In genomic region chr4:91371131-91371818, GRCm38 (mm10) we compare ENCODE assay signal across 8 mouse cellular contexts. TPM values are rescaled to one million over a fixed set of nuclear protein-coding genes. Genes with fewer than 3 reads are reported as not detected.
DNase-seq lines count a peak whose midpoint lies in the region; ATAC-seq lines count a peak whose summit lies in the region.

No protein-coding gene starts in this region.

- intact Hi-C loops in heart, postnatal 14 days (cut with DNase I): loop anchor here (10.0 kb wide), 1 partner anchor 286 kb away; no protein-coding TSS in a partner anchor

- H3K4me2 ChIP-seq in heart, embryonic 13.5 days: peak overlapping the region; percentile 97
- peak overlapping the region; percentile 100 for H3K4me2 ChIP-seq in embryonic facial prominence, embryonic 14.5 days (ENCODE audit: low read depth, low read length)
- peak overlapping the region; percentile 100 for H3K4me2 ChIP-seq in midbrain, embryonic 12.5 days (replicated peaks)

- peak; percentile 5; the same call in 1 of the 2 replicates for ATAC-seq in heart, embryonic 13.5 days (ENCODE audit: extremely low read depth, insufficient number of reproducible peaks, low FRiP score, low TSS enrichment)
- ATAC-seq in embryonic facial prominence, embryonic 14.5 days (ENCODE audit: low read depth): peak; percentile 6
- peak; percentile 47; the same call in 1 of the 2 replicates for ATAC-seq in midbrain, embryonic 12.5 days (ENCODE audit: low FRiP score, low read depth)

- peaks cover 28% of the 10 kb centered on the region for H3K4me1 ChIP-seq in heart, embryonic 13.5 days
- peaks cover 13% of the 10 kb centered on the region for H3K4me1 ChIP-seq in embryonic facial prominence, embryonic 14.5 days (ENCODE audit: control insufficient read depth, insufficient read depth, low read length)
- H3K4me1 ChIP-seq in midbrain, embryonic 12.5 days: peaks cover 25% of the 10 kb centered on the region

- DNase-seq in heart, postnatal 14 days: no peak
- DNase-seq in ZHBTc4 (ENCODE audit: low read depth, low spot score): peak; percentile 83
- DNase-seq in embryonic facial prominence, embryonic 14.5 days (ENCODE audit: low spot score): no peak
- peak; percentile 40 to 46 for DNase-seq in layer of hippocampus, adult 18-20 months (ENCODE audit: low spot score in 2 of 2)
- DNase-seq in urinary bladder, adult 2 months (ENCODE audit: low spot score): no peak
- no peak for DNase-seq in thymus, postnatal 25 days

- no peaks in the 10 kb centered on the region for H3K36me3 ChIP-seq in heart, embryonic 13.5 days
- H3K36me3 ChIP-seq in embryonic facial prominence, embryonic 14.5 days (ENCODE audit: control insufficient read depth, insufficient read depth, low read length): no peaks in the 10 kb centered on the region
- no peaks in the 10 kb centered on the region for H3K36me3 ChIP-seq in midbrain, embryonic 12.5 days

- no peak overlapping the region for H3K27ac ChIP-seq in heart, embryonic 13.5 days (replicated peaks)
- H3K27ac ChIP-seq in embryonic facial prominence, embryonic 14.5 days (replicated peaks; ENCODE audit: low read depth, low read length): no peak overlapping the region
- peak overlapping the region; percentile 70 for H3K27ac ChIP-seq in midbrain, embryonic 12.5 days (replicated peaks)

- H3K4me3 ChIP-seq in heart, embryonic 13.5 days: peak overlapping the region; percentile 63
- peak overlapping the region; percentile 60 for H3K4me3 ChIP-seq in embryonic facial prominence, embryonic 14.5 days (ENCODE audit: low read depth, low read length)
- H3K4me3 ChIP-seq in midbrain, embryonic 12.5 days: peak overlapping the region; percentile 74

- peak overlapping the region; percentile 72 for H3K9ac ChIP-seq in heart, embryonic 13.5 days
- H3K9ac ChIP-seq in embryonic facial prominence, embryonic 14.5 days (ENCODE audit: low read depth, low read length): peak overlapping the region; percentile 58
- H3K9ac ChIP-seq in midbrain, embryonic 12.5 days (replicated peaks): peak overlapping the region; percentile 86

- H3K9me3 ChIP-seq in heart, embryonic 13.5 days: no peaks in the 10 kb centered on the region
- no peaks in the 10 kb centered on the region for H3K9me3 ChIP-seq in embryonic facial prominence, embryonic 14.5 days (ENCODE audit: control insufficient read depth, low read length)
- H3K9me3 ChIP-seq in midbrain, embryonic 12.5 days: no peaks in the 10 kb centered on the region

- under 1% methylated on average over 74 of the region's 82 CpGs for WGBS in heart, embryonic 13.5 days
- WGBS in embryonic facial prominence, embryonic 14.5 days: 2% methylated on average over 41 of the region's 82 CpGs
- WGBS in midbrain, embryonic 12.5 days: under 1% methylated on average over 81 of the region's 82 CpGs

- peaks cover 67% of the 10 kb centered on the region for H3K27me3 ChIP-seq in heart, embryonic 13.5 days (replicated peaks)
- peaks cover 70% of the 10 kb centered on the region for H3K27me3 ChIP-seq in embryonic facial prominence, embryonic 14.5 days (replicated peaks; ENCODE audit: control insufficient read depth, insufficient read depth, low read length)
- peaks cover 20% of the 10 kb centered on the region for H3K27me3 ChIP-seq in midbrain, embryonic 12.5 days

RNA-seq across cellular contexts. Expression of gene Elavl2, which starts 29.3 kb away (rescaled TPM):
- 1.8 and 1.9 TPM in 2 replicates for polyA plus RNA-seq in heart, embryonic 13.5 days (2015; fragmentation: Nextera tagmentation; extraction: Ambion mirVana)
- 1 to 10 TPM; 1.1 to 1.6 TPM for total RNA-seq in heart, postnatal 14 days (2021)
- polyA plus RNA-seq in embryonic facial prominence, embryonic 14.5 days (2014; fragmentation: Nextera tagmentation; extraction: Ambion mirVana): 10.6 and 11.4 TPM in 2 replicates
- 10 to 100 TPM; 87.5 to 88.3 TPM for total RNA-seq in layer of hippocampus, adult 18-20 months (2021)
- 92.1 and 101 TPM in 2 replicates for polyA plus RNA-seq in midbrain, embryonic 12.5 days (2016; fragmentation: Nextera tagmentation; extraction: Ambion mirVana)
- polyA plus RNA-seq in urinary bladder, adult 2 months (2012; rRNA removed): 0.58 and 1.1 TPM in 2 replicates

Comparison
In these comparisons a context has a peak if more than half of its experiments do, and no peak if none do; other contexts are left out.
1. DNase-seq: peak in ZHBTc4 (single experiment) and layer of hippocampus, adult 18-20 months (2 of 2); none in heart, postnatal 14 days (0 of 2), embryonic facial prominence, embryonic 14.5 days (single experiment), urinary bladder, adult 2 months (single experiment) and thymus, postnatal 25 days (single experiment).
2. Peak in every context shown above with its lines, with median percentiles within 50 percentile points of each other: ATAC-seq, H3K4me2 ChIP-seq, H3K4me3 ChIP-seq and H3K9ac ChIP-seq.